Mouse (Mus musculus): ENCODE results near the gene Kcnh1.

DNA sequence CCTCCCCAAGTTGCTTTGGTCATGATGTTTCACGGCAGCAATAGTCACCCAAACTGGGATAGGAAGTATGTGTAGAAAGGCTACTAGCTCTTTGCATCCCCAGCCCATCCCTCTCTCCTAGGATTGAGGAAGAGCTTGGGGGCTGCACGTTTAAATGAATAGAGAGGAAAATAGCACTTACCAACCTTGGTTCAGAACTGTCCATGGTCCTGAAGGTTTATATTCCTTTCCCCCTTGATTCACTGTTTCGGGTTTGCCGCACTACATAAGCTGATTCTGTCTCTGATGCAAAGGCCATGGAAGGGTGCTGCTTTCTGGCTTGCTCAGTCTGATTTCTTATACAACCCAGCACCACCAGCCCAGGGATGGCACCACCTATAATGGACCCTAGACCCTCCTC, 281.8 kb downstream of the Kcnh1 start:
- TF ChIP-seq CTCF (IDR thresholded peaks at IDR 0.05; ENCODE audit: extremely low read depth, insufficient read depth, low read length), result no peak
- TF ChIP-seq POLR2A (IDR thresholded peaks at IDR 0.05; ENCODE audit: extremely low read depth, insufficient read depth, low read length), result no peak
